ENCODE assay signal across 14 mouse cellular contexts in the genomic region with DNA sequence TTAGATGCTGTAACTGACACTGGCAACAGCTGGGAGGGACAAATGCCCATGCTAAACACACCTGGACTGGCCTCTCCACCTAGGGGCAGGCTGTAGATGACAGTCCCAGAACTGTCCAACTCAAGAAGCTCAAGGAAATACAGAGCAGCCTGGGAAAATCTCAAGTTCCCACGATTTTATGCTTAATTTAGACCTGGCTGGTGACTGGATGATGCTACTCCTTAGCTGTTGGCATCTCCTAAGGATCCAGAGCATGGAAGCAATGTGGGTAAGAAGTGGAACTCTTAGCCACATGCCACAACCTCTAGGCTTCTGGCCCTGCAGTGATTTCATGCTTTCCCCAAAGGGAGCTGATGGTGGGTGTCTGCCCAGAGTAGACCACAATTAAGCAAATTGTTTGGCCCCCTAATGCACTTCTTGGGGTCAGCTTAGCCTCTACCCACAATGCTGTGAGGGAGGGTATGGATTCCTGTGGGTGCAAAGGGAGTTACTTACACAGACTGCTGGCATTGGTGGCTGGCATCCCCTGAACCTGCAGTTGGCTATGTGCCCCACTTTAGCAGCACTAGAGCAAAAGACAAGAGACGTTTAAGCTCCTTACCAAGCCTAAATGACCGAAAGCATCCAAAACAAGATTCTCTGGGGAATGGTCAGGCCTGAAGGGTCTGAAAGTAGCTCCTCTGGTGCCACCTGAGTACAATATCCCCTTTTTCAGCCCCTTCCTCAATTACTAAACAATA. TPM values are rescaled to one million over a fixed set of nuclear protein-coding genes. Genes with fewer than 3 reads are reported as not detected.
DNase-seq lines count a peak whose midpoint lies in the region; ATAC-seq lines count a peak whose summit lies in the region.
"Had no signal": no experiment of that assay in that cellular context is flagged by ENCODE, and none has a peak within 500 bp of the region (broad histone marks: within the 10 kb centered on the region; RNA-seq: fewer than 3 reads in every experiment).

No protein-coding gene starts in this region.

- no peak for DNase-seq in frontal cortex, postnatal 25 days (ENCODE audit: low spot score in 2 of 2)
- DNase-seq in left cerebral cortex, postnatal 4 days: peak; percentile 8
- DNase-seq in left cerebral cortex, adult 8-10 months (ENCODE audit: low spot score in 2 of 2): no peak
- DNase-seq in cerebellum, adult 18-20 months: peak; percentile 68 to 71
- peak; percentile 56 to 69 for DNase-seq in cerebellum, postnatal 36 days
- no peak for DNase-seq in T-cell, adult 2 months (ENCODE audit: low spot score)
- no peak for DNase-seq in lung, postnatal 25 days (ENCODE audit: low spot score)
- DNase-seq: forebrain, postnatal 0 days; gastrocnemius, postnatal 14 days; kidney, adult 18-20 months; kidney, postnatal 10 days; lung, postnatal 14 days; thymus, postnatal 36 days had no signal

- ATAC-seq in frontal cortex, adult (ENCODE audit: low TSS enrichment): peak; percentile 82
- ATAC-seq: forebrain, postnatal 0 days had no signal

- intact Hi-C loops in left cerebral cortex, postnatal 4 days (cut with DNase I): no loop called here

RNA-seq across cellular contexts. Expression of a gene that starts 26.3 kb away (rescaled TPM):
- 10 to 100 TPM; 99.3 to 99.6 TPM for total RNA-seq in left cerebral cortex, postnatal 4 days (2021)
- total RNA-seq in left cerebral cortex, adult 8-10 months (2022): 100 to 1,000 TPM; 101 to 118 (median 107) TPM

RNA-seq across cellular contexts. Expression of a gene that starts 48.2 kb away (rescaled TPM):
- 10 to 100 TPM; 33.2 to 34.7 TPM for total RNA-seq in left cerebral cortex, postnatal 4 days (2021)
- 10 to 100 TPM; 46.9 to 57.8 (median 47.2) TPM for total RNA-seq in left cerebral cortex, adult 8-10 months (2022)

RNA-seq across cellular contexts. Expression of a gene that starts 59.0 kb away (rescaled TPM):
- total RNA-seq in left cerebral cortex, postnatal 4 days (2021): 10 to 100 TPM; 65.1 to 69.8 TPM
- 10 to 100 TPM; 19.5 to 22.4 (median 21.0) TPM for total RNA-seq in left cerebral cortex, adult 8-10 months (2022)

Comparison
In these comparisons a context has a peak if more than half of its experiments do, and no peak if none do; other contexts are left out.
1. DNase-seq: peak in left cerebral cortex, postnatal 4 days (single experiment), cerebellum, adult 18-20 months (2 of 2) and cerebellum, postnatal 36 days (2 of 2); none in frontal cortex, postnatal 25 days (0 of 2), left cerebral cortex, adult 8-10 months (0 of 2), T-cell, adult 2 months (single experiment) and lung, postnatal 25 days (single experiment).